Mouse (Mus musculus) gastrocnemius, postnatal 36 days (tissue): ENCODE results near the gene Ankmy1. TPM values are rescaled to one million over a fixed set of nuclear protein-coding genes. Genes with fewer than 3 reads are reported as not detected.
A peak's percentile ranks its signal among the peaks of the same experiment; 100 is the strongest.

Source experiments
- DNase-seq, 2 experiments: peaks; one replicate each; pipeline ENCODE4 v3.0.0; 2022
- intact Hi-C: fragments of 180-260 bp; cut with DNase I; formaldehyde crosslinking; loops from one replicate; pipeline ENCODE4 v1.15.1; 2025
- long read RNA-seq, 2 experiments: library from polyadenylated mRNA; stranded (forward); transcript quantifications; one replicate each; pipeline ENCODE4 v2.0.0; 2021
- total RNA-seq, 2 experiments: library from RNA; stranded (reverse); gene quantifications; 2 replicates each; pipeline ENCODE4 v1.2.3; 2021

Ankmy1 gene
- under 1 TPM; 0.10 to 0.18 TPM for total RNA-seq
- long read RNA-seq, experiment 1, partial matches to known transcripts: 0 of 12 reads
- long read RNA-seq, experiment 1, other reads (novel, unspliced or antisense): 12 of 12 reads
- long read RNA-seq, experiment 2, partial matches to known transcripts: 0 of 17 reads
- long read RNA-seq, experiment 2, other reads (novel, unspliced or antisense): 17 of 17 reads

DNA sequence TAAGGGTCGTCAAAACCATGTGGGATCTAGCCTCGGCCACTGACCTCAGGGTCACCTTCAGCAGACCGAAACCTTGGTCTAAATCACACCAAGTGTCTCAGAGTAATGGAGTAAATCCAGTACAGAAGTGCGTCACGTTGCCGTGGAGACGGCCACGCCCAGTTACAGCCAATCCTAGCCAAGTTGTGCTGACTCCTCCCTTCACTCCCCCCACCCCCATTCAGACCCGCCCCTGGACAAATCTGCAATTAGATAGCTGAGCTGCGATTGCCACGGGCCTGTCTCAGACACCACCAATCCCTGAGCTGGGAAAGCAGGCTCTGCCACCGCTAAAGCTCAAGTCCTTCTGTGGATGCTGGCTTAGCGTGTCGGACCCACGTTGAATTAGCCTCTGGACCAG is at the start of gene Ankmy1:
Ankmy1 (minus strand) TSS at position 121 of the 400 bp plus-strand sequence.
- DNase-seq: no peak
- intact Hi-C loops: no loop called here

DNA sequence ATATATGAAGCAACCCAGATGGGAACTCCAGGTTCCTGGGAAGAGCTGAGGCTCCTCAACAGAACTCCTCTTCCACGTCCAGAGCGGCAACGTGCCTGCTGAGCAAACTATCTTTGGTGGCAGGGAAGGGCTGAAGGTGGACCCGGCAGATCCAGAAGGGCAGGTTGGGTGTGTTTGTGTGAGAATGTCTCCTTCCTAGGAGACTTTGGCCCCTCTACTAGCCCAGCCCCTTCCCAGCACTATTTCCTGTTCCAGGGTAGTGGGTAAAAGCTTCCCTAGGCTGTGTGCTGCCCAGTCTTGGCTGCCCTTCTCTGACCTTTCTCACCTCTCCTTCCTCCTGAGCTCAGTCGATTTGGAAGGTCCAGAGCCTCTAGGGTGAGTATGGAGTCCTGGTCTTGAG is 47.9 kb upstream of the Ankmy1 start, which contains the start of gene Gpr35:
Gpr35 (plus strand) TSS at position 259 of the 400 bp plus-strand sequence.
- intact Hi-C loops: loop anchor here (10.0 kb wide), 1 partner anchor 134 kb away; no protein-coding TSS in a partner anchor

DNA sequence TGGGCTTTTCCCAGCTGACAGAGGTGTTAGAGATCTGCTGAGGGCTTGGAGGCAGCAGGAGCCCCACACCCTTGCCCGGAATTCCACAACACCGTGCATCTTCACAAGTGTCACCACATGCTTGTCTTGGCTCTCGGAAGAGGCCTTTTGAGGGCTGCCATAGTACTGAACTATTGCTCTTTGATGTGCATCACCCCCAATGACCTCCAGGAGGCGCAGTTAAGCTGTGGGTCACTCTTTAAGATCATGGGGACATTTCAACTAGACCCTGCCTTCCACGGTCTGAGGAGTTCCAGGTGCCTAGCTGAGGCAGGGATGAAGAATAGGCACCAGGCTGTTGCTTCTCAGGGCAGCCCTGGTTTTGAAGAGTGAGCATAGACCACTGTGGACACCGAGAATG is 46.7 kb upstream of the Ankmy1 start:
- DNase-seq: no peak
- intact Hi-C loops: no loop called here

More for the DNA sequence above, 47.9 kb upstream of the Ankmy1 start, which contains the start of gene Gpr35:
- no peak for DNase-seq

DNA sequence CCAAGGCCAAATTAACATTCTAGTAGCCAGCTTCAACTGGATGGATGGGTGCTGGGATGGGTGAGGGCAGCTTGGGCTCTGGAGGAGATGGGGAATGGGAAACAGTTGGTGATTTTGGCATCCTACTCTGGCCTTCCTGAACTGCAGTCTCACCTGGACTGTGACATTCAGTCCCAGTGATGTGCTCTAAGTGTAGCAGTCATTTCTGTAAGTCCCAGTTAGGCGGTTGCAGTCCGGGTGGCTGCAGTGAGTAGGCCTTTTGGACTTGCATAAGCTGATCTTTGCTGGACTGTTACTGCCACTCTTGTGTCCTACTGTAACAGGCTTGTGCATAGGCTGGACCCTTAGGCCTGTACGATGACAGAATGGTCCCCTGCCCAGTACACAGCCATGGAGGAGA is 45.3 kb upstream of the Ankmy1 start:
- DNase-seq: no peak
- intact Hi-C loops: no loop called here

DNA sequence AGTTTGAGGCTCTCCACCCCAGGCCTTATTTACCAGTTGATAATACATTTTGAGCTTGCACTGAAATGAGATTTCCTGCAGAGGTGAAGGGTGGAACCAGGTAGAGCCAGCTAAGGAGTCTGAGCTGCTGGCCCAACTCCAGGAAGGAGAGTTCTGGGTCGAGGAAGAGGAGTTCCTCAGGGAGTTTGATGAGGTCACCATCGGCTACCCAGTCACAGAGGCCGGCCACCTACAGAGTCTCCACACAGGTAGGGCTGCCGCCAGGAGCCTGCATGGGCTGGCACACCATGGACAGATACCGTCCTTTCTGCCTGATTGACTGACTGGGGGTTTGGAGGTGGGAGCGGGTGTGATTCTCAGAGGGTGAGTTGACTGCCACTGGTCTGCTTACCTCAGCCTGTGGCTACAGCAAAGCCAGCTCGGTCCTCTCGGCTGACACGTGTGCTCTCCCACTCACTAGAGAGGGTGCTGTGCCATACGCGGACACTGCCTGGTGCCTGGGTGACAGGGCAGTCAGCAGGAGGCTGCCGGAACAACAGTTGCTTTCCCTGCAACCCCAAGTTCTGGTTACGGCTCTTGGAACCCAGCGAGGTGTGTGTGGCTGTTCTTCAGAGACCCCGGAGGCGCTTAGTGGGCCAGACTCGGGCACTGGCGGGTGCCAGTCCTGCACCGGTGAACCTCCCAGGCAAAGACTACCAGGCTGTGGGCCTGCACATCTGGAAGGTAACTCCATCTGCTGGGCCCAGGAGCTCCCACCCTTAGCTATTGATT is 40.7 kb upstream of the Ankmy1 start:
- DNase-seq: no peak
- intact Hi-C loops: no loop called here

DNA sequence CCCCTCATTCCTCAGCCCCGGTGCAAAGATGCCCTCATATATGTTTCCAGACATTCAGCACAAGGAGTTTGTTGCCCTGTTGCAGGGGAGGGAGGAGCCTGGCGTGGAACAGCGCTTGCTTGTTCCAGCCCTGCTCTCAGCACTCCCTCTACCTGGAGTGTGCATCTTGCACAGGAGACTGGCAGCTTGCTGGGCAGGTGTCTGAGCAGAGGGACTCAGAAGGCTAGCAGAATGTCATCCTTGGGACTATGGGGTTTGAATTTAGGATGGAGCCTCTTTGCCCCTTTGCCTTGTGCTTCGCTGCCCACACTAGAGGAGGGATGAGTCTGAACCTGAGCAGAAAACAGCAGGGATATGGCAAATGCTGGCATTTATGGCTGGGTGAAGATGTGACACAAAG is 37.0 kb upstream of the Ankmy1 start:
- intact Hi-C loops: loop anchor here (10.0 kb wide), 2 partner anchors 365 to 885 kb away; partner anchors contain the start of genes D2hgdh and Mterf4
- DNase-seq: no peak

DNA sequence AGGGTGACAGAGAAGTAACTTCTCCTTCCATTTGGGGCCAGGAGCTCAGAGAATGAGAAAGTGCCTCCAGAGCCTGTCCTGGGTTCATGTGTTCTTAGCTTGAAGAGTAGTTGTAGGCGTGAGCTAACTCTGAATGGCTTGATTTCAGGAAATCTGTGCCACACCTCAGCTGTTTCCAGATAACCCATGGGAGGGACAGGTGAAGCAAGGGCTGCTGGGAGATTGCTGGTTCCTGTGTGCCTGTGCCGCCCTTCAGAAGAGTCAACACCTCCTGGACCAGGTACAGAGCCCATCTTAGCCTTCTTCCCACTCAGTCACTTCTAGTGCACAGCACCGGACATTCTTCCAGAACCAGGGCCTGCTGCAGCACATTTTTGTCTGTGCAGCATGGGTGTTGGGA is 35.1 kb upstream of the Ankmy1 start:
- intact Hi-C loops: loop anchor here (10.0 kb wide), 2 partner anchors 367 to 887 kb away; partner anchors contain the start of genes D2hgdh and Mterf4
- no peak for DNase-seq

DNA sequence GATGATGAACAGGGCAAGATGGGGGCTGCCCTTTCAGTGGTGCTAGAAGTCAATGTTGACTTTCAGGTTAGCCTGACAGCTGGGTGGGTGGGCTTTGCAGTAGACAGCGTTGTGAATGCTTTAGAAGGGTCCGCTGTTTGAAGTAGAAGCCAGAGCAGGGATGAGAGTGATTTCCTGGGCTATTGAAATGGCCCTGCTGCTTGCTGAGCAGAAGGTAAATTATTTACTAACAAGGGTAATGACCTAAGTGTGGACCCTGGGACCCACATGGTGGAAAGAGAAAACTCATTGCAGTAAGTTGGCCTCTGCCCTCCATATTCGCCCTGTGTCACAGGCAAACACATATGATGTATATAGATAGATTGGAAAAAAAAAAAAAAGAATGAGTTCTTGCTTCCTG is 33.8 kb upstream of the Ankmy1 start:
- DNase-seq: no peak
- intact Hi-C loops: loop anchor here (10.0 kb wide), 2 partner anchors 368 to 888 kb away; partner anchors contain the start of genes D2hgdh and Mterf4

DNA sequence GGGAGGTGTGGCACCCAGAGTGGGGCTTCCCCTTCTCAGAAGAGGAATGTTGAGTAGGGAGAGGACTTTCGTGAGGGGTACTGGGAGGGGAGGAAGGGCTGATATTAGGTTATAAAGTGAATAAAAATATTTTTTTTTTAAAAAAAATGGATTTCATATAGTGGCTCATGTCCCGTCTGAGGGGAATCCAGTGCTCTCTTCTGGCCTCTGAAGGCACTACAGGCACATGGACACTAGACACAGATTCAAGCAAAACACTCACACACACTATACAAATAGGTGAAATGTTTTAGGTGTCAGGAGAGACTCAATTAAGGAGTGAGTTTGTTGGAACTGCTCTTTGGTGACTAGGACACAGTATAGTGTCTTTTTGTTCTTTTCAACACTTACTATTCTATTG is 33.3 kb upstream of the Ankmy1 start:
- intact Hi-C loops: loop anchor here (10.0 kb wide), 2 partner anchors 369 to 889 kb away; partner anchors contain the start of genes D2hgdh and Mterf4
- no peak for DNase-seq

DNA sequence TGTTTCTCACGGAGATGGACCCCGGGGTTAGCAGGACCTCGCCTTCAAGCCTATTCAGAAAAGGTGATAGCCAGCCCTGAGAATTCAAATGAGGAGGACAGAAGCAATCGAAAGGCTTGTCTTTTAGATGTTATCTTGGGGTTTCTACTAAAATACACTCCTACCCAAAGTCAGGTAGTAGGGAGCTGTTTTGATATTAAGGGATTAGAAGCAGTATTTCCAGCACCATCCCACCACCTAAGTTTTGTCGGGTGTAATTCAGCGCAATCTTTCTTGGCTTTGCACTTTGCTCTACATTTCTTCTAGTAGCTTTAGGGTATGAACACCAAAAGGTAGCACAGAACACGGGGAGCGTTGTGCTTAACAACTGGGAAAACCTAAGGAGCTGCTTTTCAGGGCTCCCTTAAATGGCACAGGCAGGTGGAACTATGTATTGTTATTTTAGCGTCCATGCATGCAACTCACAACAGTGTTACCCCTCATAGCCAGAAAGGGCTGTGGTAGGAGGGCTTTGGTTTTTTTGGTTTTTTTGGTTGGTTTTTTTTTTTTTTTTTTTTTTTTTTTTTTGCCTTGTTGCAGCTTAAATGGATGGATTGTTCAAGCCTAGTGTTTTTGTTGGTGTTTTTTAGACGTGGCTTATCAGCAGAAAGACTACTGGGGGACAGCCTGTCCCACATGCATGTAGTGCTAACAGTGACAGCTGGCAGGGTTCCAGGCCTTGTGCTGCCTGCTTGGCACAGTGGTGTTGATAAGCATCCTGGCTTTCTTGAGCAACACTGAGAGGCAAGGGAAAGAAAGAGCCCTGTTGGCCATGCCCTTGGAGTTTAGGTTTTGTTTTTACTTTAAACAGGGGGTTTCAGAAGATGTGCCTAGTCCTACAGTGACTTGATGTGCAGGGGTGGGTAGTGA is 32.6 kb upstream of the Ankmy1 start:
- intact Hi-C loops: loop anchor here (10.0 kb wide), 2 partner anchors 369 to 889 kb away; partner anchors contain the start of genes D2hgdh and Mterf4
- DNase-seq: no peak

DNA sequence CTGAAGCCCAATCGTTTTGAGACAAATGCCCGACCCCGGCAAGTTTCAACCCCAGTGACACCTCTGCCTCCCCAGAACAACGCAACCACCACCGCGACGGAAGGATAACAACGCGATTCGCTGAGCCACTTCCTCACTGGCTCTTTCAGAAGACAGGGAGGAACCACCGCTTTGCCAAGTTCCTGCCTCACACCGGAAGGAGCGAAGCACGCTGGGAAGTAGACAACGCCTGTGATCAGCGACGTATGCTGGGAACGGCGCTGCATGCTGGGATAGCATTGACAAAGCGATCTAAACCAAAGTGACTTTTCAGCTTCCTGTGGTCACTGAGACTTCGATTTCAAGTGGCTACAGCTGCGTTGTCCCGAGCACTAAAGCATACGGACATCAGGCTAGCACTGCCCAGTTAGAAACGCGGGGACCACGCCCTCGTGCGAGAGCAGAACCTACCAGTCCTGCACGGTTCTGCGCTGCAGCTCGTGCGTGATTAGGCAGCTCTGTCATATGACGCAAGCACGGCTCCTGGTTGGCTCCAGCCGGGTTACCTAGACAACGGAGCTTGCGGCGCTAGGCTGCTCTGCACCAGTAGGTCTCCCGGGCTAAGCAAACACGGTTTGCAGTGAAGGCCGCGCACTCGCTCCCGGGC is 31.6 kb upstream of the Ankmy1 start, which contains the start of gene Capn10:
Capn10 (plus strand) TSS at position 195 of the 646 bp plus-strand sequence.
- intact Hi-C loops: loop anchor here (10.0 kb wide), 2 partner anchors 370 to 890 kb away; partner anchors contain the start of genes D2hgdh and Mterf4
- DNase-seq: peak; percentile 87 to 92

DNA sequence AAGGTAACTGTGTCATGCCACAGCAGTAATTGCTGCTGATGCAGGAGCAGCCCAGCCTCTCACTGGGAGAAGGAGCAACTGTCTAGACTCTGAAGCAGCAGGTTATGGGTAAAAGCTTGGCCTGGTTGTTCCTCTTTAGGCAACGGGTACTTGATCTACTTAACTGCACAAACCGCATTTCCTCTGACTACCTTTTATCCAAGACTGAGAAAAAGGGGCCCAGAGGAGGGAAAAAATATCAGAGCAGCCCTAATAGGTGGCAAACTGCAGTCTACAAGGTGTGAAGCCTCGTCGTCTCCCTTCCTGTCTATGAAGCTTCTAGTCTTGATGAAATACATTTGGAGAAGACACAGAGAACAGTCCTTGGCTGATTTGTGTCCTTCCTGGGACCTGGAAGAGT is 30.9 kb upstream of the Ankmy1 start:
- intact Hi-C loops: loop anchor here (10.0 kb wide), 2 partner anchors 371 to 891 kb away; partner anchors contain the start of genes D2hgdh and Mterf4
- no peak for DNase-seq

DNA sequence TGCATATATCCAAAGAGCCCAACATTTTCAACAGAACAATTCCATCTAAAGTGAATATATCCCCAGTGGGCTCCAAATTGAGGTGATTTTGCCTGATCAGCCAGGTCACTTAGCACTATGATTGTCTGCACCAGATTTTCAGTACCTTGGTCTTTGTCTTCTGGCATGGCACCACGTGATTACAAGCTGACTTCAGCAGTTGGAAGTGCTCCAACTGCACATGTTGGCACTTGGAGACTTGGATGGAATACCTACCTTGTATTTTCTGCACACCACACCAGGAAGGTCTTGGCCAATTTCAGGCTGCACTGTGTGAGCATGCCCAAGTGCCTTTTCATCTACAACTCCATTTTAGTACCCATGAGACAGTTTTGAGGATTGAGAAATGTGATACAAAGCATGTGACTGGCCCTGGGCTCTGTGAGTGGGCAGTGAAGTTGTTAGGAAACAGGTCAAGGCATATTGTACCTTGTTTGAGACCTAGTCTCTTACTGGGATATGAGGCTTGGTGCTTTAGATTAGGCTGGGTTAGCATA is 27.5 kb upstream of the Ankmy1 start:
- no peak for DNase-seq
- intact Hi-C loops: loop anchor here (2.0 to 10.0 kb wide), 3 partner anchors 15 to 895 kb away; partner anchors contain the start of genes D2hgdh and Mterf4

DNA sequence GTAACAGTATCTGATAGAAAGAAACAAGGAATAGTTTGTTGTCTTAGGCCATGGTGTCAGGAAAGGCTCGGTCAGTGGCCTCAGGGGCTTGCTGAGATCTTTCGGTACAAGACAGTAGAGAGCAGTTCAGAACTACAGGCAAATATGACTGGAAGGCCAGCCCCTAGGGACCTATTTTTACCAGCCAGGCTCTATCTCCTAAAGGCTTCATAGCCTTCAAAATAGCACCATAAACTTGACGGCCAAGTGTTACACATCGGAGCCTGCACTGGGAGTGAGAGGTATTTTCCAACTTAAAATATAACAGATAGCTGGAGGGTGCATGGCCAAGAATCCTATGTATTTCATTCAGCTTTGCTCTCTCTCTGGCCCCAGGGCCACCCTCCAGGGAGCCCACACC is 18.8 kb upstream of the Ankmy1 start:
- DNase-seq: no peak
- intact Hi-C loops: no loop called here

DNA sequence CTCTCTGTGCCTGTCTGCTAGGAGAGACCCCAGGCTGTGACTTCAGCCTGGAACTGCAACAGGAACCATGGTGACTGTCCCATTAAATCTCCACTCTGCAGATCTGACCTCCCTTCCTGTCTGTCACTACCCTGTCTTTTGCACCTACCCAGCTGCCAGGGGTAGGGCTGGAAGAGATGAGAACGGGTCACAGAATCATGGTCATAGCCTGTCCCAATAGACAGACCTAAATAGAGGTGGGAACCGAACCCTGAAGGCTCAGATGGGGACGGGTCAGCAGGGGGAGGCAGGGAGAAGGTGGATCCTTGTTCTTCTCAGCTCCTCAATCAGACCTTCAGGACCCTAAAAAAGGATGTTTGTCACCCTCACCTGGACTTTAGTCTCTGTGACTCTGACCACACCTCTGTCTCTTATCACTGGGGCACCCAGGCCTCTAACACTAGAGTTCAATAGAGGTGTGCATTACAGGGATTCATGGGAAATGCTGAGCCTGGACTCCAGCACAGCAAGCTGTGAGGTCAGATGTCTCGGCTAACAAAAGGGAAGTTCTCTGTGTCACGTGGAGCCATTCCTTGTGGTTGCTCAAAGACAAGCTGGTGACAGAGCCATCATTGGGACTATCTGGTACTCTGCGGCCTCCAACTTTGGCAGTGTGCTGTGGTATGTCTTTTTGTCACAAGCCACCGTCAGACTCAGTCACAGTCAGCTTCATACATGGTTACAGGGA is 17.9 kb upstream of the Ankmy1 start:
- DNase-seq: no peak
- intact Hi-C loops: no loop called here

DNA sequence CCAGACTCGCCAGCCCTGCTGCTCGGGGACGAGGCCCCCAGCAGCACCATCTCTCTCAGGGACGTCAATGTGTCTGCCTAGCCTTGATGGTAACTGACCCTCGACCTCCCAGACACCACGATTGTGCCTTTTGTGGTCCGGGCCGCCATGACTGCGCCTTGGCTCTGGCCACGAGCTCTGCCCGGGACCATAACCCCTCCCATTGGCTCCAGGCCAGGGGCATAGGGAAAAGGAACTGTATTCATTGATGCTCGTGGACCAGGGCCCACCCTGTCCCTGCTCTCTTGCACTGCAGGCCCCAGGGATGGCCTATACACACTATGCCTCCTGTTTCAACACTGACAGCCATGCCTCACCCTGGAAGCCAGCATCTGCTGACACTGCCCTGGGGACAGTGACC is 17.1 kb upstream of the Ankmy1 start:
- intact Hi-C loops: no loop called here
- no peak for DNase-seq

DNA sequence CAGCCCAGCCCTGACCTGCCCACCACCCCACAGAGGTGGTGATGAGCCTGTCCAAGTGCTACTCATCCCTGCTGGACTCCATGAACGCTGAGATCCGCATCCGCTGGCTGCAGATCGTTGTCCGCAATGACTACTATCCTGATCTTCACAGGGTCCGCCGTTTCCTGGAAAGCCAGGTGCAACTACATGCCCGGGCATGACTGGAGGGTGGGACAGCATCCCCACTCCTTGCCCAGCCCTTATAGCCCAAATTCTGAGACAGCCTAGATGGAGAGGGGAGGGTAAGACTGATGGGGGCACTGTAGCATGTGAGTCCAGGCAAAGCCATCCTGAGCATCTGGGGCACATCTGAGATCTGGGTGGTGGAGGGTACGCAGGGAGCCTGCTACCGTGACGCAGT is 16.4 kb upstream of the Ankmy1 start:
- intact Hi-C loops: no loop called here
- DNase-seq: no peak

DNA sequence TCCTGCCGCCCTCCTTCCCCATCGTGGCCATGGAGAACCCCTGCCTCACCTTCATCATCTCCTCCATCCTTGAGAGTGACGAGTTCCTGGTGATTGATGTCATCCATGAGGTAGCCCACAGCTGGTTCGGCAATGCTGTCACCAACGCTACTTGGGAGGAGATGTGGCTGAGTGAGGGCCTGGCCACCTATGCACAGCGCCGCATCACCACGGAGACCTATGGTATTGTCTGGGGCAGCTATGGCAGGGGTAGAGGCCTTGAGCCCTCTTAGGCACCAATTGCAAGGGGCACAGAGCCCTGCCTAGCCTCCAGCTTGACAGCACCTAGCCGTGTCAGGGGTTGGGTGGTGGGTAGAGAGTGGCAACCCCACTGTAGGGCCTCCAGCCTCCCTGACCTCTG is 14.0 kb upstream of the Ankmy1 start:
- no peak for DNase-seq
- intact Hi-C loops: no loop called here

DNA sequence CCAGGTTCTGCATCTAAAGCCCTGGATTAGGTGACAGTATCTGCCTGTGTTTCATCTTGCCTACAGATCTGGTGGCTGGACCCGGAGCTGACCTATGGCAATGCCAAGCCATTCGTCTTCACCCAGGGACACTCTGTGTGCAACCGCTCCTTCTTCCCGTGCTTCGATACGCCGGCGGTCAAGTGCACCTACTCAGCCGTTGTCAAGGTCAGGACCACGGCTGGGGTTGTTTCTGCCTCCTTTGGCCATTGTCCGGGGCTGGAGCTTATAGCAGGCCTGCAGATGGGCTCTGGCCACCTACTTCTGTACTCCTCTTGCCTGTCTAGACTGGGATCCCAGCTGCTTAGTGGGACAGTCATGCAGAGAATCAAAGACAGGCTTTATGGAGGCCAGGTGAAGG is 12.3 kb upstream of the Ankmy1 start:
- intact Hi-C loops: loop anchor here (2.0 kb wide), 1 partner anchor 16 kb away; no protein-coding TSS in a partner anchor
- DNase-seq: no peak
